In genomic region chr4:104395515-104395914, GRCm38 (mm10) we compare ENCODE assay signal across 25 mouse cellular contexts.
DNase-seq lines count a peak whose midpoint lies in the region; ATAC-seq and TF ChIP-seq lines count a peak whose summit lies in the region.
"Had no signal": no experiment of that assay in that cellular context is flagged by ENCODE, and none has a peak within 500 bp of the region (broad histone marks: within the 10 kb centered on the region; RNA-seq: fewer than 3 reads in every experiment).

No protein-coding gene starts in this region.

- no peak for TF ChIP-seq EP300 in heart, adult 2 months (IDR thresholded peaks at IDR 0.05; ENCODE audit: insufficient read depth, low read depth, low read length)

- H3K4me2 ChIP-seq in forebrain, embryonic 14.5 days (ENCODE audit: low read length): no peak overlapping the region
- no peak overlapping the region for H3K4me2 ChIP-seq in forebrain, embryonic 13.5 days
- no peak overlapping the region for H3K4me2 ChIP-seq in forebrain, embryonic 16.5 days (ENCODE audit: low read length)
- H3K4me2 ChIP-seq: heart, embryonic 13.5 days; hindbrain, embryonic 14.5 days had no signal

- no peak overlapping the region for H3K4me3 ChIP-seq in forebrain, embryonic 14.5 days (ENCODE audit: low read depth, low read length)
- H3K4me3 ChIP-seq in forebrain, embryonic 13.5 days: no peak overlapping the region
- no peak overlapping the region for H3K4me3 ChIP-seq in forebrain, embryonic 16.5 days (replicated peaks; ENCODE audit: low read length)
- no peak overlapping the region for H3K4me3 ChIP-seq in heart, adult 2 months
- H3K4me3 ChIP-seq: heart, embryonic 10.5 days; heart, embryonic 13.5 days had no signal

- H3K9ac ChIP-seq in forebrain, embryonic 14.5 days (ENCODE audit: low read length): no peak overlapping the region
- H3K9ac ChIP-seq in forebrain, embryonic 13.5 days: no peak overlapping the region
- no peak overlapping the region for H3K9ac ChIP-seq in forebrain, embryonic 16.5 days (replicated peaks; ENCODE audit: low read depth, low read length)
- no peak overlapping the region for H3K9ac ChIP-seq in heart, adult 2 months (ENCODE audit: low read depth, low read length)
- H3K9ac ChIP-seq: heart, embryonic 13.5 days; hindbrain, embryonic 14.5 days had no signal

- H3K27ac ChIP-seq in forebrain, embryonic 14.5 days (ENCODE audit: low read depth, low read length): no peak overlapping the region
- no peak overlapping the region for H3K27ac ChIP-seq in forebrain, embryonic 13.5 days
- H3K27ac ChIP-seq in forebrain, embryonic 16.5 days (ENCODE audit: low read length): 0 out of 2 replicates have a peak overlapping the region, but pooled peaks have one; percentile 4
- no peak overlapping the region for H3K27ac ChIP-seq in heart, adult 2 months
- H3K27ac ChIP-seq: heart, embryonic 10.5 days; heart, embryonic 13.5 days; hindbrain, embryonic 14.5 days; hindbrain, postnatal 0 days had no signal

- peak; percentile 33 for DNase-seq in forebrain, embryonic 14.5 days (ENCODE audit: low spot score)
- peak; percentile 26 to 39 for DNase-seq in layer of hippocampus, adult 8-10 months (ENCODE audit: low spot score in 2 of 2)
- no peak for DNase-seq in layer of hippocampus, adult 9-10 months (ENCODE audit: low spot score)
- no peak for DNase-seq in heart, adult 2 months
- DNase-seq: adrenal gland, adult 2 months; adrenal gland, postnatal 14 days; B cell, adult 2 months; cerebellum, adult 11-12 months; cerebellum, adult 8-10 months; gastrocnemius, postnatal 25 days; heart, adult 18-20 months; heart, postnatal 14 days; heart, postnatal 4 days; kidney, adult 18-20 months had no signal

- TF ChIP-seq POLR2A in heart, adult 2 months (IDR thresholded peaks at IDR 0.05; ENCODE audit: insufficient read depth, low read depth, low read length): no peak

- no peak for ATAC-seq in forebrain, embryonic 14.5 days
- ATAC-seq in forebrain, embryonic 13.5 days: no peak
- ATAC-seq in forebrain, embryonic 16.5 days: peak; percentile 39; the same call in 1 of the 2 replicates
- ATAC-seq: hindbrain, postnatal 0 days; inflammation-experienced regulatory T-cells, adult 6 months; intestine, embryonic 16.5 days; Patski had no signal

- peaks cover 17% of the 10 kb centered on the region for H3K4me1 ChIP-seq in forebrain, embryonic 14.5 days (ENCODE audit: control insufficient read depth, insufficient read depth, low read length)
- peaks cover 27% of the 10 kb centered on the region for H3K4me1 ChIP-seq in forebrain, embryonic 13.5 days
- peaks cover 12% of the 10 kb centered on the region for H3K4me1 ChIP-seq in forebrain, embryonic 16.5 days (replicated peaks; ENCODE audit: control insufficient read depth, insufficient read depth, low read length)
- H3K4me1 ChIP-seq in heart, adult 2 months (ENCODE audit: control insufficient read depth, insufficient read depth, low read length): no peaks in the 10 kb centered on the region
- H3K4me1 ChIP-seq: heart, embryonic 10.5 days; heart, embryonic 13.5 days had no signal

- 38% methylated on average over 3 of the region's 3 CpGs for WGBS in forebrain, embryonic 14.5 days
- 49% methylated on average over 3 of the region's 3 CpGs for WGBS in forebrain, embryonic 13.5 days
- 41% methylated on average over 3 of the region's 3 CpGs for WGBS in forebrain, embryonic 16.5 days
- WGBS in heart, adult 2 months: 89% methylated on average over 3 of the region's 3 CpGs

- no peaks in the 10 kb centered on the region for H3K27me3 ChIP-seq in forebrain, embryonic 14.5 days (replicated peaks; ENCODE audit: control insufficient read depth, insufficient read depth, low read length)
- H3K27me3 ChIP-seq in forebrain, embryonic 13.5 days: no peaks in the 10 kb centered on the region
- H3K27me3 ChIP-seq in forebrain, embryonic 16.5 days (replicated peaks; ENCODE audit: control insufficient read depth, insufficient read depth, low read length): no peaks in the 10 kb centered on the region
- H3K27me3 ChIP-seq in heart, adult 2 months (ENCODE audit: control insufficient read depth, insufficient read depth, low read length): no peaks in the 10 kb centered on the region
- H3K27me3 ChIP-seq: CH12.LX; heart, embryonic 13.5 days; Patski had no signal

- no peaks in the 10 kb centered on the region for H3K9me3 ChIP-seq in forebrain, embryonic 14.5 days (replicated peaks; ENCODE audit: control insufficient read depth, low read length)
- no peaks in the 10 kb centered on the region for H3K9me3 ChIP-seq in forebrain, embryonic 13.5 days (replicated peaks)
- no peaks in the 10 kb centered on the region for H3K9me3 ChIP-seq in forebrain, embryonic 16.5 days (ENCODE audit: control insufficient read depth, low read length)
- H3K9me3 ChIP-seq: heart, embryonic 10.5 days; heart, embryonic 13.5 days had no signal

- no peaks in the 10 kb centered on the region for H3K79me2 ChIP-seq in heart, adult 2 months (replicated peaks; ENCODE audit: control insufficient read depth, insufficient read depth, low read length)

- H3K36me3 ChIP-seq in forebrain, embryonic 14.5 days (ENCODE audit: control insufficient read depth, insufficient read depth, low read length): no peaks in the 10 kb centered on the region
- H3K36me3 ChIP-seq in forebrain, embryonic 13.5 days (ENCODE audit: poor library complexity, severe bottlenecking): no peaks in the 10 kb centered on the region
- no peaks in the 10 kb centered on the region for H3K36me3 ChIP-seq in forebrain, embryonic 16.5 days (ENCODE audit: control insufficient read depth, insufficient read depth)
- no peaks in the 10 kb centered on the region for H3K36me3 ChIP-seq in heart, adult 2 months (ENCODE audit: control insufficient read depth, insufficient read depth, low read length)
- H3K36me3 ChIP-seq: G1E; heart, embryonic 10.5 days; heart, embryonic 13.5 days had no signal

- intact Hi-C loops in heart, adult 2 months (cut with DNase I): no loop called here

- no peak for TF ChIP-seq CTCF in heart, adult 2 months (IDR thresholded peaks at IDR 0.05)

Comparison
In these comparisons a context has a peak if more than half of its experiments do, and no peak if none do; other contexts are left out.
1. DNase-seq: peak in forebrain, embryonic 14.5 days (single experiment) and layer of hippocampus, adult 8-10 months (2 of 2); none in layer of hippocampus, adult 9-10 months (single experiment) and heart, adult 2 months (0 of 2).